Mouse (Mus musculus) skeletal muscle tissue, postnatal 0 days (tissue): ENCODE measurements around the gene Prl8a1. TPM values are rescaled to one million over a fixed set of nuclear protein-coding genes. Genes with fewer than 3 reads are reported as not detected.

Experiments
- polyA plus RNA-seq: library from polyadenylated mRNA; unstranded; fragments of >200 nt; fragmentation: Nextera tagmentation; extraction: Ambion mirVana; gene quantifications from 2 replicates; pipeline ENCODE4 v1.2.1, GENCODE M21; 2015

The Prl8a1 gene
- polyA plus RNA-seq, result not detected in 2 replicates

DNA sequence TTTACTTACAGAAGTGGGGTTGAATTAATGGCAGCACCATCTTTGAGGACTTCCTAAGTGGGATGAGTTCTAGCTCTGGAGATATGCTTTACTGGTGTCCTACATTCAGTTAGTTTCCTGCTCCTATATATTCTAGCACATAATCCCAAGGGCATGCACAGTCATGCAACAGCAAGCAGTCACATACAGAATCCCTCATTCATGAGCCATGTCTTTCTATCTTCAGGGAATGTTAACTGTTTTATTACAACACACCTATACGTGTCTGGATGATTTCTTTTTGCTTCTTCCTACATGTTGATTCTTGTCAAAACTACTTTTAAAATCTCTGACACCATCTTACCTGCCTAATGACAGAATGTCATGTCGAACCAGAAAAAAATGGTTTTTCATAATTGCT is at the start of gene Prl8a1:
Gene Prl8a1, minus strand, starts transcription at position 101 of the 400 bp plus-strand sequence.

GRCm38 (mm10) chr13:27610482-27610881 is 28.5 kb upstream of the Prl8a1 start, which contains the start of gene Prl7b1:
Gene Prl7b1 (minus strand): TSS chr13:27610582.

DNA sequence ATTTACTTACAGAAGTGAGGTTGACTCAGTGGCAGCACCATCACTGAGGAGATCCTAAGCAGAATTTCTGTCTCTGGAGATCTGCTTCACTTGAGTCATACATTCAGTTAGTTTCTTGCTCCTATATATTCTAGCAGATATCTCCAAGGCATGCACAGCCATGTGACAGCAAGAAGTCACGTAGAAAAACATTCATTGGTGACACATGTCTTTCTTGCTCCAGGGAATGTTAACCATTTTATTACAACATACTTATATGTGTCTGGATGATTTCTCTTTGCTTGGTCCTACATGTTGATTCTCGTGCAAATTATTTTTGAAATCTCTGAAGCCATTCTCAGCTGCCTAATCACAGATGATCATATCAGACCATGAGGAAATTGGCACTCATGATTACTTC is 17.5 kb downstream of the Prl8a1 start, which contains the start of gene Prl8a9:
Gene Prl8a9, minus strand, starts transcription at position 101 of the 400 bp plus-strand sequence.

Other genes with a start within 250 kb of the Prl8a1 start
- gene Prl8a2, start 236.5 kb downstream of the Prl8a1 start, polyA plus RNA-seq, result not detected in 2 replicates
- gene Prl2b1, start 191.3 kb downstream of the Prl8a1 start, polyA plus RNA-seq, result not detected in 2 replicates
- gene Prl8a6, start 143.5 kb downstream of the Prl8a1 start, polyA plus RNA-seq, result not detected in 2 replicates
- not detected in 2 replicates for gene Prl8a8, start 69.0 kb downstream of the Prl8a1 start, polyA plus RNA-seq
- gene Prl8a9, start 17.6 kb downstream of the Prl8a1 start, polyA plus RNA-seq, result not detected in 2 replicates
- not detected in 2 replicates for gene Prl7b1, start 28.4 kb upstream of the Prl8a1 start, polyA plus RNA-seq
- gene Prl7a1, start 60.3 kb upstream of the Prl8a1 start, polyA plus RNA-seq, result not detected in 2 replicates
- gene Prl7a2, start 85.9 kb upstream of the Prl8a1 start, polyA plus RNA-seq, result not detected in 2 replicates
- gene Prl7d1, start 134.6 kb upstream of the Prl8a1 start, polyA plus RNA-seq, result not detected in 2 replicates
- not detected in 2 replicates for gene Prl7c1, start 198.6 kb upstream of the Prl8a1 start, polyA plus RNA-seq
- not detected in 2 replicates for gene Prl2a1, start 219.5 kb upstream of the Prl8a1 start, polyA plus RNA-seq